Mouse (Mus musculus) A20 (cell line): Measurements from ENCODE around the gene Gm1043.

Experiments used
- DNase-seq: peaks from one replicate; pipeline ENCODE4 v3.0.0-alpha.2; 2011; ENCODE audit warnings: low read depth, low spot score

Gene Gm1043

DNA sequence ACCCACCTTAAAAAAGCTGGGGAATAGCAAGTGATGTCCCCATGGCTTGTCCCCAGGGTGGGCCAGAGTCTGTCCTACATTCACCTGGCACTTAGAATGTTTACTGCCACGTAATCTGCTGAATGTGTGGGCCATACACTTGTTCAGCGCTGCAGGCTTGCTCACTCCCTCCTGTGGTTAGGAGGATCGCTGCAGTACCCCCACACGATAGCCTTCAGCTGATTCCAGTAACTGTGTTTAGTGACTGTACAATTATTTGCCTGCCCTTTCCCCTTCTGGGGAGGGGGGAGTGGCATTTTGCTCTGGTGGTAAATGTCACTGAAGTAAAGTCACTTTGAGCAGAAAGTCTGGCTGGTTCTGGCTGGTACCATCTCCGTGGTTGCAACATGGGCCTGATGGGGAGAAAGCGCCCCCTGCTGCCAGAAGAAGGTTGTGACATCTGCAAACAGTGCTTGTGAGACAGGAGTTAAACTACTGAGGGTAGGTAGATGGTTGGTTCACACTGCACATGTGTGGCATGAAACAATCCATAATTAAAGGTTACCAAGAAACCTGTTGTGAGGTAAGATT lies 24.2 kb downstream of the Gm1043 start:
- peak; percentile 90 for DNase-seq

- no peak for DNase-seq
These were observed 27.2 kb downstream of the Gm1043 start for GRCm38 (mm10) chr5:37112389-37112788.

GRCm38 (mm10) chr5:37117126-37117525 lies 32.0 kb downstream of the Gm1043 start:
- DNase-seq = peak; percentile 42

GRCm38 (mm10) chr5:37118242-37118641 lies 33.1 kb downstream of the Gm1043 start:
- peak; percentile 65 for DNase-seq

DNA sequence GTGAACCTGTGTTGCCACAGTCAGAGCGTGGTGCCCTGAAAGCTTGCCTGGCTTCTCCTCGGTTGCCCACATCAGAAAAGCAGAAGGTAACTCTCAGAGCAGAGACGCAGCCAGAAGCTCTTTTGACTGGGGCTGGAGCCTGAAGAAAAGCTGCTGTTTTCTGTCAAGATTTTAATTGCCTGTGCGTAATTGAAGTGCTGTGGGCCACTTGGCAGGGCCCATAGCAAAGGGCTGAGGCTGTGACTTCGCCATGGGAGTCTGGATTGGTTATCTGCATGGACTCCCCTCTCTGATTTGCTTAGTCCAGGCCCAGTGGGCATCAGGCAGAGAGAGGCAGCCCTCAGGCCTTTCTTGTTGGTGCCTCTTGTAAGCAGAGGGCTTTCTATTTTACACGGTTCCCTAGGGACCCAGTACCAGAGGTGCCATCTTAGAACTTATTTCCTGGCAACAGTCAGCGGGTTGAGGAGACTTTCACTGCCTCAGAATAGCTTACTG lies 36.1 kb downstream of the Gm1043 start:
- no peak for DNase-seq

DNA sequence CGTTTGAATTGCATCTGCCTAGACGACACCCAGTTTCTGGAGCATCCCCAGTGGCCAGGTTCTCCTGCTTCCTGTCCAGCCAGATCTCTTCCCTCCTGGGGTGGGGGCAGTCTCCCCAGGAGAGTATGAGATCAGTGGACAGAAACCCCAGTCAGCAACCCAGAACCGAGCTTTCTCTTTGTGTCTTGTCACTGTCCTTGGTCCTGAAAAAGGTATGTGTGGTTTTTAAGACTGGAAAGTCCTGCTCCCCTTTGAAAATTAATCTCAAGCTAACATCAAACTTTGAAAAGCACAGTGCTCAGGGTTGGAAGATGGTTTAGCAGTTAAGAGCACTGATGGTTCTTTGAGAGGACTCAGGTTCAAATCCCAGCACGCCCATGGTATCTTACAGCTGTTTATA lies 46.7 kb downstream of the Gm1043 start:
- DNase-seq = no peak

- DNase-seq = no peak
These were observed 56.6 kb downstream of the Gm1043 start for GRCm38 (mm10) chr5:37141745-37142144.

DNA sequence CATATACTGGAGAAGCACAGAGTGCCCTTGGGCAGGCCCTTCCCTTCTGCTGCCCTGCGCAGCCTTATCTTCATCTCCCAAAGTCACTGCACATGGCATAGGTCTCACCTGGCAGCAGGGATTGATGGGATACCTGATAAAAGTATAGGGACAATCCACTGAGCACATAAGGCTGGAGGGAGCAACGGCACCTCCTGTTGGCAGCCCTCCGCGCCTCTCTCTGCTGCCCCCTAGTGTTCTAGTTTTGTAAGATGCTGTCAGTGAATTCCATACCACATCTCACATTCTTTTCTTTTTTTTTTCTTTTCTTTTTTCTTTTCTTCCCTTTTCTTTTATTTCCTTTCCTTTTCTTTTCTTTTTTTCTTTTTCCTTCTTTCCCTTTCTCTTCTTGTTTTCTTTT lies 62.4 kb downstream of the Gm1043 start:
- DNase-seq = peak; percentile 66

GRCm38 (mm10) chr5:37150650-37151049 lies 65.5 kb downstream of the Gm1043 start:
- DNase-seq = no peak

- no peak for DNase-seq
These were observed 69.3 kb downstream of the Gm1043 start for GRCm38 (mm10) chr5:37154472-37154871.

DNA sequence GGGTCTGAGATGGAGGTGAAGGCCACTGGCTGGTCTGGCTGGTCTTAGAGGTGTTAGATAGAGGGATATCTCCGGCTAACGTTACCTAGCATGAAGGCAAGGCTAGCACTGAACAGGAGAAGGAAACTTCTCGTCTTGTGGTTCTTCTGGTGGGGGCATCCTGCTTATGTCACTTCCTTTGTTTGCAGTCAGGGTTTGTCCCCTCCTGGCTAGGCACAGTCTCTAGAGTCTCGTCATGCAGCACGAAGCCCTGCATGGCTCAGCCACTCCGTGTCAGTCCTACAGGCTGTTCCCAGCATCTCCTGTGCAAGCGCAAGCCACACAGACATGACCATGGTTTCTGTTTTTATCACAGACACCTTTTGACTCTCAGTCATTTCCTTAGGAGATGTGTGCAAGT lies 73.2 kb downstream of the Gm1043 start:
- no peak for DNase-seq

DNA sequence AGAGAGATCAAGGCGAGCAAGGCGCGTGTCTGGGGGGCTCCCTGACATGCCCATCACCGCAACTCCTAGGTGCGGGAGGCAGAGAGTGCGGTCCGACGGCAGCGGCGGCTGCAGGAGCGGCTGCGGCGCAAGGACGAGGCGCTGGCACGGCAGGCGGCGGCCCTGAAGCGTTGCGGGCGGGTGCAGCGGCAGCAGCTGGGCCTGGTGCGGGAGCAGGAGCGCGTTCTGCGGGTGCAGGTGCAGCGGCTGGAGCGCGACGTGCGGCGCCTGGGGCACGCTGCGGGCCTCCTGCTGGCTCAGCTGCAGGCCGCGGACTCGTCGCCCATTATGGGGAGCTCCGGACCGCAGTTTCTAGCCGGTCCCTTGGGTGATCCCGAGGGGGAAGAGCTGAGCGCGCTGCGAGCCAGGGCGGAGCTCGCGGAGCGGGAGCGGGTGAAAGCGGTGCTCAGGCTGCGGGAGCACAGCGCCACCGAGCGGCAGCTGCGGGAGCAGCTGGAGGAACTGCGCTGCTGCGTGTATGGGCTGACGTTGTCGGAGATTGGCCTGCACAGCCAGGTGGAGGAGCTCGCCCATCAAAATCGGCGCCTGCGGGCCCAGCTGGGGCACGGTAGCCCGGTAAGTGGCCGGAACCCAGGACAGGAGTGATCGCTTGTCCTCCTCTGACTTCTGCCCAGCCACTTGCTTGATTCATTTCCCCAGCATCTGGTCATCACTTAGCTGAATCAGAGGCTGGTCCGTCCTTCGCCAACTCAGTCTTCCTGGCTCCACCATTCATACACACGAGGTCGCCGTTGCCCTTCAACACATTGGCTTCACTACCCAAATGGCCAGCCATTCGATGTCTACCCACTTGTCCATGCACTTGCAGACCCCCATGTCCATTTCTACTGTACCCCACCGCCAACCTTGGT lies 78.0 kb downstream of the Gm1043 start:
- DNase-seq = peak; percentile 73

DNA sequence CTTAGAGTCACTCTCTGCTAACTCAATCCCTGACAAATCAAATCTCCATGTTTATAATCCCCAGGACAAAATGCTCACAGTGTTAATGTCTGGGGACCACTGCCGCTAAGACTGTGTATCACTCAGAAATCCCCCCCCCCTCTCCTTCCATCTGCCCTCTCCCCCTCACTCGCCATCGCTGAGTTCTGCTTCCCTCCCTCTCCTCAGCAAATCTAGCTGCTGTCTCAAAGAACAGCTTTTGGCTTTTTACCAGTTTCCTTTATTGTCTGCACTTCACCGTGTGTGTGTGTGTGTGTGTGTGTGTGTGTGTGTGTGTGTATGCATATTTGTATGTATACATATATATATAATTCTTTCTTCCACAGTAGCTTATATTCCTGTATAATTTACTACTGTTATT lies 91.3 kb downstream of the Gm1043 start:
- no peak for DNase-seq

DNA sequence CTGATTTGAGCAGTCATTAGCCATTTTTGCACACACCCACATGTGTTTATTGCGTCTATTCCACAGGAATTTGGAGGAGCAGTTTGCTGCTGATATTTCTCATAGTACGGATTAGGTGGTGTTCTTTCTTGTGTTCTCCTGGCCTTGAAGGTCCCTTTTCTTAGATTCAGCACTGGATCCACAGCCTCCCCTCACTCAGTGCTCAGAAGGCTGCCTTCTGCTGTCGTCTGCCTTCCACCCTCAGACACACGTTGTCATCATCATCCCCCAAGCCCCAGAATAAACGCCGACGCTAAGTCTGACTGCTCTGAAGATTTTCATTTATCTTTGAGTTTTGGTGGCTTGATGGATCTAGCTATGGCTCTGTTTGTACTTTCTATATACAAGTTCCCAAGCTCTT lies 91.9 kb downstream of the Gm1043 start:
- no peak for DNase-seq

GRCm38 (mm10) chr5:37178811-37179210 lies 93.6 kb downstream of the Gm1043 start:
- DNase-seq = no peak

DNA sequence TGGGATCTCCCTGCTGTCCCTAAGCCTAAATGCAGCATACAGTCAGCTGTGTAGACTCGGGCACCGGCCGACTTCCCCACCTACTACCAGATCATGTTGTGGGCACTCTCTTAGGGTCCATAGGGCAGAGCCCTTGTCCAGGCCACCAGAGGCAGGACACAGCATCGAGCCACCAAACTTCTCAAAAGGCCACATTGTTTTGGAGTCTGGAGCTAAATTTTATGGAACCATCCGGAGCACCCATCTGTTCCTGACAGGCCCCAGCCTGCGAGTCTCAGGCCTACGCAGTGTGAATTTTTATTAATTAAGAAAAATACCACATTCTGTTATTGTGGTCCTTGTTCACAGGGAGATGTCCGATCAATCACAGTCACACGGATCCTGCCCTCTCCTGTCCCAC lies 94.7 kb downstream of the Gm1043 start:
- DNase-seq = no peak

DNA sequence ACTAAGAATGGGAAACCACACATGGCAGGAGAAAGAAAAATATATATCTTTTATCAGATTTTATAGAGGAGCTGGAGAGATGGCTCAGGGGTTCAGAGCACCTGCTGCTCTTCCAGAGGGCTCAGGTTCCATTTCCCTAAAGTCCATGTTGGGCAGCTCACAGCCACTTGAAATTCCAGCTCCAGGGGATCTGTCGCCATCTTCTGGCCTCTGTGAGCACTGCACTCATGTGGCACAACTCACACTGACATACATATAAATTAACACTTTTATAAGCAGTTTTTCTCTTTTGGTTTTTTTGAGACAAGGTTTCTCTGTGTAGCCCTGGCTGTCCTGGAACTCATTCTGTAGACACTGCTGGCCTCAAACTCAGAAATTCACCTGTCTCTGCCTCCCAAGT lies 95.5 kb downstream of the Gm1043 start:
- DNase-seq = peak; percentile 55

GRCm38 (mm10) chr5:37184605-37185004 lies 99.4 kb downstream of the Gm1043 start:
- DNase-seq = no peak

GRCm38 (mm10) chr5:37190378-37190777 lies 105.2 kb downstream of the Gm1043 start:
- no peak for DNase-seq

DNA sequence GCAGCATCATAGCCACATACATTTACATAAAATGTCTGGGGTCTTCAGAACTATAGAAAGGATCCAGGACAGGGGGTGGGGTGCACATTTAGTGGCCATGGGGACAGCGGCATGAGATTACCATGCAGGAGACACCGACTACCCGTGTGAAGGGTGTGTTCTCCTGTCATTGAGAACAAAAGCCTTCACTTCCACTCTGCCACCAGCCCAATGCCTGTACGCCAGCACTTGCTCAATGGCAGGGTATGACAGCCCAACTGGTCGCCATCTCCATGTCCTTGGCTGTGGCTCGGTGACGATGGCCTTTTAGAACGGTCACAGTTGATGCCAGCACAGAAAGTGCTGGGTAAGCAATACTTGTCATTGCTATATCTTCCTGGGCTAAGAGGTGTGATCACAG lies 111.0 kb downstream of the Gm1043 start:
- DNase-seq = no peak

DNA sequence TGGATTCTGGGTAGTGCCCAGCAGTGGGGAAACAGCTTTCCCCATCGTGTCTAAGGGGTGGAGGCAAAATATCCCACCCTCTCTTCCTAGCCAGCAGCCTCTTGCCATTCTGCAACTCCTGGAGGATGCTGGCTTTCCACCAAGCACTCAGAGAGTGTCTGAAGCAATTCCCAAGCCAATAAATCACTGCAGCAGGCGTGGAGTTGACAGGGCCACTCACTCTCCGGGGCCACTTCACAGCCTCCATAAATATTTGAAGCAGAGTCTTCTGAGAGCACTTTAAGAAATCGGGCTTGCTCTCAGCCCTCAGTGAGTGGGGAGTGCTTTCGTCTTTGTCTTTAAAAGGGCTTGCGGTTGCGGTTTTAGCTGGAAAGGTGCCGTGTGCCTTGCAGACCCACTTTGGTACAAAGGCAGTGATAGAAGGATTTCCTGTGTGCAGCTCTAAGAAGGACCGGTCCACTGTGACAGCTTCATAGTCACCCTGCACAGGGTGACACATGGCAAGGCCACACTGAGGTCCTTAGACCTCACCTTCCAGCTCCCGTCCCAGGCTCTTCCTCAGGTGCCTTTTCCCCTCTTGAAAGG lies 111.6 kb downstream of the Gm1043 start:
- DNase-seq = no peak

DNA sequence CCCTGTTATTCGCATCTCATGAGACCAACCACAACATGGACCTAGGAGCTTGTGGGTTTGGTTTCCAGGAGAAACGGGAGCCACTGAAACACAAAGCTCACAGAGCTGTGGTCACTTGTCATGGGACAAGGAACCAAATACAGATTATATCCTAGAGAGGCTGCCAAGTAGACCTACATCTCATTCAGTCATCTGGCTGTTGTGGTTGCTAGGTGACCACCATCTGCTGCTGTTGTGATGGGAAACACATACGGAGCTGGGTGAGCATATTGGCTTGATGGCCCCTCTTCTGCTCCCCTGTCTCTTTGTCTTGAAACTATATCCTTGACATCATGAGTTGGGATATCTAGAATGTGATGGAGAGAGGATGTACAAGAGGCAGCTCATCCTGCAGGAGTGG lies 112.3 kb downstream of the Gm1043 start:
- DNase-seq = no peak
